Mouse (Mus musculus) midbrain, embryonic 15.5 days (tissue): ENCODE data around the gene Gna13. TPM values are rescaled to one million over a fixed set of nuclear protein-coding genes. Genes with fewer than 3 reads are reported as not detected.

Source experiments
- ATAC-seq: fragments of 200-750 bp; cut with Nextera tagmentation; replicated peaks from 2 replicates; pipeline ENCODE4 v1.8.0; 2017; ENCODE audit warnings: moderate TSS enrichment
- H3K27ac ChIP-seq: fragments of 300-500 bp; sonication (generic); 2 replicates; pipeline ENCODE4 v1.5.1; 2015; ENCODE audit warnings: mild to moderate bottlenecking, inconsistent platforms
- H3K27me3 ChIP-seq: fragments of 300-500 bp; sonication (generic); replicated peaks from 2 replicates; pipeline ENCODE4 v1.6.1; 2015; ENCODE audit warnings: inconsistent platforms
- H3K36me3 ChIP-seq: fragments of 300-500 bp; sonication (generic); replicated peaks from 2 replicates; pipeline ENCODE4 v1.6.1; 2015; ENCODE audit warnings: inconsistent platforms
- H3K4me1 ChIP-seq: fragments of 300-500 bp; sonication (generic); 2 replicates; pipeline ENCODE4 v1.6.1; 2015; ENCODE audit warnings: inconsistent platforms
- H3K4me2 ChIP-seq: fragments of 300-500 bp; sonication (generic); 2 replicates; pipeline ENCODE4 v1.6.1; 2015; ENCODE audit warnings: inconsistent platforms, mild to moderate bottlenecking, moderate library complexity
- H3K4me3 ChIP-seq: fragments of 300-500 bp; sonication (generic); 2 replicates; pipeline ENCODE4 v1.5.1; 2015; ENCODE audit warnings: mild to moderate bottlenecking, inconsistent platforms
- H3K9ac ChIP-seq: fragments of 300-500 bp; sonication (generic); 2 replicates; pipeline ENCODE4 v1.6.1; 2015; ENCODE audit warnings: mild to moderate bottlenecking, inconsistent platforms
- H3K9me3 ChIP-seq: fragments of 300-500 bp; sonication (generic); 2 replicates; pipeline ENCODE4 v1.6.1; 2016; ENCODE audit warnings: inconsistent platforms
- WGBS: fragments of 180-500 bp; shearing (Covaris S2); methylation state at CpG from one replicate; pipeline ENCODE4 v1.1.7; 2015; ENCODE audit warnings: mixed read lengths; 5-methylcytosine and 5-hydroxymethylcytosine counted together
- polyA plus RNA-seq: library from polyadenylated mRNA; unstranded; fragments of >200 nt; fragmentation: Nextera tagmentation; extraction: Ambion mirVana; gene quantifications from 2 replicates; pipeline ENCODE4 v1.2.1, GENCODE M21; 2015

Gene Gna13
- polyA plus RNA-seq, 1 experiment from 2014 or later: 17.4 TPM

- 4% methylated on average over 43 of the region's 53 CpGs for WGBS
- Histone ChIP-seq H3K4me2 (peak overlapping the region; percentile 79), H3K36me3 (peaks cover 3% of the 10 kb centered on the region; the same call in 1 of the 2 replicates), H3K4me1 (peaks cover 70% of the 10 kb centered on the region), H3K9ac (peak overlapping the region; percentile 94), H3K27ac (peak overlapping the region; percentile 96), H3K9me3 (no peaks in the 10 kb centered on the region), H3K4me3 (peak overlapping the region; percentile 98), H3K27me3 (no peaks in the 10 kb centered on the region)
- ATAC-seq: peak; percentile 63
These were observed 831 bp downstream of the Gna13 start for GRCm38 (mm10) chr11:109363191-109364133.

DNA sequence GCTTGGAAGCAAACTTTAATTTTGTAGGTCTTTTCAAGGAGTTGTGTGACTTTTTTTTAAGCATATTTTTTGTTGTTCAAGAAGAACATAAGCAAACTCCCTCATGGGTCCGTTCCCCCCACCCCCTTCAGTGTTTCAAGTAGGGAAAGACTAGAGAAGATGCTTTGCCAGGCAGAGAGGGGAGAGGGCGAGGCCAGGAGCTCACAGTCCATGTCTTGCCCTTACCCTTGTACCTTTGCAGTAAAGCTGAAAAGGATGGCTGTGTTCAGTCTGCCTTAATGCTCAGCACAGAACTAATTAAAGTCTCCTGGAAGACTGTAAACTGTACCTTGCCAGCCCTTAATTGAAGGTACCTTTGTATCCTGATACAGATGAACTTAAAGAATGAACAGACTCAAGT, 1.7 kb downstream of the Gna13 start:
- Histone ChIP-seq H3K9ac (peak overlapping the region; percentile 1; the same call in 1 of the 2 replicates), H3K27ac (no peak overlapping the region), H3K4me3 (peak overlapping the region; percentile 98), H3K9me3 (no peaks in the 10 kb centered on the region), H3K4me1 (peaks cover 70% of the 10 kb centered on the region), H3K4me2 (peak overlapping the region; percentile 79), H3K27me3 (no peaks in the 10 kb centered on the region), H3K36me3 (peaks cover 3% of the 10 kb centered on the region; the same call in 1 of the 2 replicates)
- ATAC-seq: no peak
- WGBS: 63% methylated on average over 2 of the region's 2 CpGs

DNA sequence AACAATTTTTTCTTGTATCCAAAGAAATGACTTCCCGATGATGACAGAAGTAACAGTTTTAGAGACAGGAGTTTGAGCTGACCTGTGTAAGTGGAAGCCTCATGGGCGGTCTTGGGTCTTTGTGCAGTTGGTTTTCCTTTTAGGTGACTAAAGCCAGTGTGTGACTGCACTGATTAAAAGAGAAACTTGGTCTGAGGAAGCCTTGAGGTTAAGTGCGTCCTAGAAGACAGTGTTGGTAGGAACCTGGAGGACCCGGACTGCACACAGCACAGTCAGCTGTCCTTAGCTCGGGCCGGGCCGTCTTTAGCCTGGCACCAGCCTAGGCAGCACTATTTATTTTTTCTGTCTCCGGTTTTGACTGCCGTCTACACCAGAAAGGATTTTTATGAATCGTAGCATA, 2.2 kb downstream of the Gna13 start:
- no peak overlapping the region for H3K27ac ChIP-seq
- peaks cover 66% of the 10 kb centered on the region for H3K4me1 ChIP-seq
- ATAC-seq: no peak
- H3K9me3 ChIP-seq: no peaks in the 10 kb centered on the region
- peaks cover 3% of the 10 kb centered on the region; the same call in 1 of the 2 replicates for H3K36me3 ChIP-seq
- H3K9ac ChIP-seq: peak overlapping the region; percentile 1; the same call in 1 of the 2 replicates
- H3K4me3 ChIP-seq: peak overlapping the region; percentile 98
- H3K4me2 ChIP-seq: peak overlapping the region; percentile 79
- H3K27me3 ChIP-seq: no peaks in the 10 kb centered on the region
- 80% methylated on average over 10 of the region's 10 CpGs for WGBS

DNA sequence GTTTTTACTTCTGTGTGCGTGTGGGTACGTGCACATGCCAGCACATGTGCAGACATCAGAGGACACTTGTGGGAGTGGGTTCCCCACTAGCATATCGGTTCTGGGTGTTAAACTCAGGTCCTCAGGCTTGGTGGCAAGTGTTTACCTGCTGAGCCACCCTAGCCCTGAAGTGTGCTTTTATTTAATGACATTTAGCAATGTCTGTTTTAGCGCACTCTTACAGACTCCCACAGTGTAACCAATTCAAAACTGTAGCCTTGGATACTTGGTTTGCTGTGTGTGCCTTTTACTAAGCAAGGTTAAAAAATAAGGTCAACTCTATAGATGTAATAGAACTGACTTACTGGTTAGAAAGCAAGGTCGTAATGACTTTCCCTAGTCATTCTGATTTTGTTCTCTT, 3.2 kb downstream of the Gna13 start:
- Histone ChIP-seq H3K9ac (no peak overlapping the region), H3K27ac (no peak overlapping the region), H3K4me1 (peaks cover 70% of the 10 kb centered on the region), H3K4me3 (no peak overlapping the region), H3K9me3 (no peaks in the 10 kb centered on the region), H3K4me2 (peak overlapping the region; percentile 79), H3K27me3 (no peaks in the 10 kb centered on the region), H3K36me3 (peaks cover 3% of the 10 kb centered on the region; the same call in 1 of the 2 replicates)
- ATAC-seq: no peak
- 89% methylated on average over 5 of the region's 5 CpGs for WGBS

GRCm38 (mm10) chr11:109366802-109367579, 4.4 kb downstream of the Gna13 start:
- Histone ChIP-seq H3K36me3 (peaks cover 3% of the 10 kb centered on the region; the same call in 1 of the 2 replicates), H3K4me2 (no peak overlapping the region), H3K4me1 (peaks cover 60% of the 10 kb centered on the region), H3K27ac (no peak overlapping the region), H3K9me3 (no peaks in the 10 kb centered on the region), H3K27me3 (no peaks in the 10 kb centered on the region), H3K9ac (no peak overlapping the region), H3K4me3 (no peak overlapping the region)
- ATAC-seq: no peak
- 89% methylated on average over 15 of the region's 15 CpGs for WGBS

DNA sequence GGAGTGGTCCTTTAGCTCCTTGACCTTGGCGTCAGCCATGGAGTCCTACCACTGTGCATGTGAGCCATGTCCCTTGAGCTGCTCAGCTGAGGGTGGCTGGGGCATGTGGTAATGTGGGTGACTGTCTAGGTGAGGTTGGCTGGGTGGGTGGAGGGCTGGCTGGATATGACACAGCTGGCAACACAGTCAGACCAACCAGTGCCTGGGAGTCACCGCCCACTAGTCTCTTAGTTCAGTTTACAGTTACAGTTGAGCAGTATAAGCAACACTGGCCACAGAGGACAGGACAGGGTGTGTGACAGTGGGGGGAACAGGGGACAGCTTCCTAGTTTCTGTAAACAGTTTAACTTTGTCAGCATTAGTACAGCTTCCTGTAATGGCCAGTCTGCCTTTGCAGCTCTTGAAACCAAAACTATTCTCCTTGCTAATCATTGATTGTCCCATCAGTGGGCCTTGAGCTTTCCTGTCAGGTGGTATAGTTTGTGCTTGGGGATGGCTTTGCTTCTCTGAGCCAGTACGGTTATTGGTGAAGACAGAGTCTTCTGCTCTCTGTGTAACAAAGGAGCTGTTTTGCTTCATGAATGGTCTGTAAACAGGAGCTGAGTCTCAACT, 6.5 kb downstream of the Gna13 start:
- H3K4me1 ChIP-seq: peaks cover 54% of the 10 kb centered on the region
- WGBS: 87% methylated on average over 3 of the region's 3 CpGs
- H3K9ac ChIP-seq: no peak overlapping the region
- no peaks in the 10 kb centered on the region for H3K9me3 ChIP-seq
- H3K36me3 ChIP-seq: peaks cover 3% of the 10 kb centered on the region; the same call in 1 of the 2 replicates
- H3K4me2 ChIP-seq: no peak overlapping the region
- no peaks in the 10 kb centered on the region for H3K27me3 ChIP-seq
- no peak overlapping the region for H3K4me3 ChIP-seq
- no peak overlapping the region for H3K27ac ChIP-seq
- no peak for ATAC-seq

- Histone ChIP-seq H3K4me1 (peaks cover 18% of the 10 kb centered on the region), H3K36me3 (no peaks in the 10 kb centered on the region), H3K9me3 (no peaks in the 10 kb centered on the region), H3K4me3 (no peak overlapping the region), H3K27me3 (no peaks in the 10 kb centered on the region), H3K4me2 (no peak overlapping the region), H3K9ac (no peak overlapping the region), H3K27ac (no peak overlapping the region)
- WGBS: 82% methylated on average over 7 of the region's 7 CpGs
- no peak for ATAC-seq
These were observed 12.8 kb downstream of the Gna13 start for GRCm38 (mm10) chr11:109375412-109375811.

GRCm38 (mm10) chr11:109376484-109377143, 14.0 kb downstream of the Gna13 start:
- no peak overlapping the region for H3K4me3 ChIP-seq
- no peak for ATAC-seq
- H3K27me3 ChIP-seq: no peaks in the 10 kb centered on the region
- H3K9ac ChIP-seq: no peak overlapping the region
- peak overlapping the region; percentile 43; the same call in 1 of the 2 replicates for H3K27ac ChIP-seq
- 56% methylated on average over 7 of the region's 7 CpGs for WGBS
- no peaks in the 10 kb centered on the region for H3K36me3 ChIP-seq
- H3K9me3 ChIP-seq: no peaks in the 10 kb centered on the region
- H3K4me1 ChIP-seq: peaks cover 18% of the 10 kb centered on the region
- no peak overlapping the region for H3K4me2 ChIP-seq

- no peaks in the 10 kb centered on the region for H3K36me3 ChIP-seq
- no peak overlapping the region for H3K4me2 ChIP-seq
- peaks cover 18% of the 10 kb centered on the region for H3K4me1 ChIP-seq
- ATAC-seq: peak; percentile 45; the same call in 1 of the 2 replicates
- H3K27ac ChIP-seq: no peak overlapping the region
- H3K27me3 ChIP-seq: no peaks in the 10 kb centered on the region
- WGBS: 43% methylated on average over 10 of the region's 10 CpGs
- H3K9ac ChIP-seq: no peak overlapping the region
- H3K9me3 ChIP-seq: no peaks in the 10 kb centered on the region
- H3K4me3 ChIP-seq: no peak overlapping the region
These were observed 14.8 kb downstream of the Gna13 start for GRCm38 (mm10) chr11:109377477-109377876.

DNA sequence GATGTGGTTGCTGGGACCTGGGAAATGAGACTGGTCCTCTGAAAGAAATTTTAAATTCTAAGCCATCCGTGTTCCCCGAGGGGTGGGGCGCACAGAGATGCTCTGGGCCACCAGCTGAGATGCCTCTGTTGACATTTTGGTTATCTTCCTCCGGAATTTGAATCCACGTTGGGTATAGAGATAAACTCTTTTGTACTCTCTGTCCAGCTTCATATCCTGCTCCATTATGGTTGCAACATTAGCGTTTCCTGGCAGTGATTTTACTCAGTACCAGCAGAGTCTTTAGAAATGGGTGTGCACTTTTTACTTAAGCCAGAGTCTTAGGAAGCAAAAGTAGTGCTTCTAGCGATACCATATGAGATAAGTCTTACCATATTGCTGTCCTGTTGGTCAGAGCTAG, 15.4 kb downstream of the Gna13 start:
- 69% methylated on average over 7 of the region's 7 CpGs for WGBS
- Histone ChIP-seq H3K36me3 (no peaks in the 10 kb centered on the region), H3K4me3 (no peak overlapping the region), H3K4me1 (peaks cover 18% of the 10 kb centered on the region), H3K27ac (no peak overlapping the region), H3K9ac (no peak overlapping the region), H3K4me2 (no peak overlapping the region), H3K9me3 (no peaks in the 10 kb centered on the region), H3K27me3 (no peaks in the 10 kb centered on the region)
- no peak for ATAC-seq

DNA sequence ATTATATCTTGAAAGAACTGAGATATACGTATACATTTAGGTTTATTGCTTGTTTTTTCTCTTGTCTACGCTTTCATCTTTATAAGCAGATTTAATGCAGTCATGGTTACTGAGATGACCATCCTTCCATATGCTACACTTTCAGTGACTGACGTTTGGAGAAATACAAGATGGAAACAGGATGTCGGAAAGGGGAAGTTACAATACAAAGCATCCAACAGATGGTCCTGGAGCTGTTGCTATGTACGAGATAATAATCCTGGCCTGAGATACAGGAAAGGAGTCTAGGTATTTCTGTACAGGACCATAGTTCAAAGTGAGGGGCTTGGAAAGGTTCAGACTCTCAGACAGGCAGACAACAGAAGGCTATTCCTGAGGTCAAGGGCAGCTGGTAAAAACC, 18.0 kb downstream of the Gna13 start:
- H3K9me3 ChIP-seq: no peaks in the 10 kb centered on the region
- no peak overlapping the region for H3K4me3 ChIP-seq
- peaks cover 18% of the 10 kb centered on the region for H3K4me1 ChIP-seq
- no peak overlapping the region for H3K9ac ChIP-seq
- no peak overlapping the region for H3K27ac ChIP-seq
- no peaks in the 10 kb centered on the region for H3K27me3 ChIP-seq
- H3K4me2 ChIP-seq: no peak overlapping the region
- ATAC-seq: no peak
- 78% methylated on average over 5 of the region's 5 CpGs for WGBS
- no peaks in the 10 kb centered on the region for H3K36me3 ChIP-seq
